Mouse (Mus musculus) forebrain, embryonic 13.5 days (tissue): ENCODE results near the gene Kbtbd6. TPM values are rescaled to one million over a fixed set of nuclear protein-coding genes. Genes with fewer than 3 reads are reported as not detected.
A peak's percentile ranks its signal among the peaks of the same experiment; 100 is the strongest.
"Not testable (repeated sequence)": the region's sequence is repeated elsewhere in the genome, so short reads cannot be mapped to it uniquely, and the experiment has no call there.

Experiments
- ATAC-seq: fragments of 200-750 bp; cut with Nextera tagmentation; 2 replicates; pipeline ENCODE4 v1.8.0; 2017
- H3K27ac ChIP-seq: fragments of 300-500 bp; sonication (generic); 2 replicates; pipeline ENCODE4 v1.5.1; 2015; ENCODE audit warnings: inconsistent platforms, mild to moderate bottlenecking, moderate library complexity
- H3K27me3 ChIP-seq: fragments of 300-500 bp; sonication (generic); 2 replicates; pipeline ENCODE4 v1.6.1; 2015; ENCODE audit warnings: mild to moderate bottlenecking, inconsistent platforms
- H3K36me3 ChIP-seq: fragments of 300-500 bp; sonication (generic); 2 replicates; pipeline ENCODE4 v1.6.1; 2015; ENCODE audit warnings: mild to moderate bottlenecking, inconsistent platforms; ENCODE audit not compliant: poor library complexity, severe bottlenecking
- H3K4me1 ChIP-seq: fragments of 300-500 bp; sonication (generic); 2 replicates; pipeline ENCODE4 v1.6.1; 2015; ENCODE audit warnings: inconsistent platforms
- H3K4me2 ChIP-seq: fragments of 300-500 bp; sonication (generic); 2 replicates; pipeline ENCODE4 v1.6.1; 2015; ENCODE audit warnings: inconsistent platforms, mild to moderate bottlenecking, moderate library complexity
- H3K4me3 ChIP-seq: fragments of 300-500 bp; sonication (generic); 2 replicates; pipeline ENCODE4 v1.5.1; 2015; ENCODE audit warnings: mild to moderate bottlenecking, inconsistent platforms
- H3K9ac ChIP-seq: fragments of 300-500 bp; sonication (generic); 2 replicates; pipeline ENCODE4 v1.6.1; 2015; ENCODE audit warnings: mild to moderate bottlenecking, inconsistent platforms
- H3K9me3 ChIP-seq: fragments of 300-500 bp; sonication (generic); replicated peaks from 2 replicates; pipeline ENCODE4 v1.6.1; 2016; ENCODE audit warnings: inconsistent platforms
- WGBS: fragments of 180-500 bp; shearing (Covaris S2); methylation state at CpG from one replicate; pipeline ENCODE4 v1.1.7; 2015; 5-methylcytosine and 5-hydroxymethylcytosine counted together
- polyA plus RNA-seq: library from polyadenylated mRNA; unstranded; fragments of >200 nt; fragmentation: Nextera tagmentation; extraction: Ambion mirVana; gene quantifications from 2 replicates; pipeline ENCODE4 v1.2.1, GENCODE M21; 2015

Kbtbd6 gene
- polyA plus RNA-seq = 4.4 and 5.4 TPM in 2 replicates

- Histone ChIP-seq H3K4me2 (peak within 1 kb of the TSS; percentile 67), H3K27ac (peak within 1 kb of the TSS; percentile 32; the same call in 1 of the 2 replicates), H3K4me3 (peak within 1 kb of the TSS; percentile 53), H3K9ac (peak within 1 kb of the TSS; percentile 68)
- not testable (repeated sequence) for H3K27me3 ChIP-seq, H3K4me1 ChIP-seq, H3K9me3 ChIP-seq, H3K36me3 ChIP-seq
- ATAC-seq = peak; percentile 93
- 23% methylated on average over 36 of the region's 89 CpGs for WGBS
Measured at GRCm38 (mm10) chr14:79451681-79452590, at the start of gene Kbtbd6. TSS of gene Kbtbd6 (plus strand) at chr14:79451835.

- WGBS = 82% methylated on average over 2 of the region's 2 CpGs
- Histone ChIP-seq H3K4me3 (no peak overlapping the region), H3K36me3 (peaks cover 32% of the 10 kb centered on the region), H3K27me3 (no peaks in the 10 kb centered on the region), H3K9me3 (no peaks in the 10 kb centered on the region), H3K9ac (no peak overlapping the region), H3K27ac (no peak overlapping the region), H3K4me1 (no peaks in the 10 kb centered on the region), H3K4me2 (no peak overlapping the region)
- ATAC-seq = no peak
Measured at GRCm38 (mm10) chr14:79407641-79408040, 44.0 kb upstream of the Kbtbd6 start.

GRCm38 (mm10) chr14:79409278-79409830 lies 42.3 kb upstream of the Kbtbd6 start:
- no peak overlapping the region for H3K27ac ChIP-seq
- H3K27me3 ChIP-seq = no peaks in the 10 kb centered on the region
- no peak overlapping the region for H3K4me3 ChIP-seq
- H3K4me1 ChIP-seq = no peaks in the 10 kb centered on the region
- H3K9ac ChIP-seq = no peak overlapping the region
- no peaks in the 10 kb centered on the region for H3K9me3 ChIP-seq
- H3K4me2 ChIP-seq = no peak overlapping the region
- 94% methylated on average over 6 of the region's 6 CpGs for WGBS
- ATAC-seq = no peak
- H3K36me3 ChIP-seq = peaks cover 29% of the 10 kb centered on the region

GRCm38 (mm10) chr14:79410662-79411061 lies 41.0 kb upstream of the Kbtbd6 start:
- ATAC-seq = no peak
- WGBS = 78% methylated on average over 2 of the region's 2 CpGs
- no peaks in the 10 kb centered on the region for H3K27me3 ChIP-seq
- H3K9ac ChIP-seq = no peak overlapping the region
- no peak overlapping the region for H3K4me2 ChIP-seq
- no peak overlapping the region for H3K27ac ChIP-seq
- no peak overlapping the region for H3K4me3 ChIP-seq
- peaks cover 29% of the 10 kb centered on the region for H3K36me3 ChIP-seq
- H3K9me3 ChIP-seq = no peaks in the 10 kb centered on the region
- H3K4me1 ChIP-seq = no peaks in the 10 kb centered on the region

GRCm38 (mm10) chr14:79413121-79413520 lies 38.5 kb upstream of the Kbtbd6 start:
- WGBS = 84% methylated on average over 6 of the region's 6 CpGs
- H3K4me2 ChIP-seq = no peak overlapping the region
- H3K36me3 ChIP-seq = peaks cover 28% of the 10 kb centered on the region
- H3K9ac ChIP-seq = no peak overlapping the region
- no peaks in the 10 kb centered on the region for H3K9me3 ChIP-seq
- H3K27ac ChIP-seq = no peak overlapping the region
- H3K27me3 ChIP-seq = no peaks in the 10 kb centered on the region
- no peaks in the 10 kb centered on the region for H3K4me1 ChIP-seq
- ATAC-seq = no peak
- H3K4me3 ChIP-seq = no peak overlapping the region

GRCm38 (mm10) chr14:79420083-79420685 lies 31.5 kb upstream of the Kbtbd6 start:
- H3K4me1 ChIP-seq = no peaks in the 10 kb centered on the region
- H3K9me3 ChIP-seq = no peaks in the 10 kb centered on the region
- no peak overlapping the region for H3K4me3 ChIP-seq
- WGBS = 67% methylated on average over 20 of the region's 20 CpGs
- peaks cover 20% of the 10 kb centered on the region; the same call in 1 of the 2 replicates for H3K36me3 ChIP-seq
- no peak overlapping the region for H3K9ac ChIP-seq
- no peak overlapping the region for H3K4me2 ChIP-seq
- no peaks in the 10 kb centered on the region for H3K27me3 ChIP-seq
- H3K27ac ChIP-seq = no peak overlapping the region
- no peak for ATAC-seq

GRCm38 (mm10) chr14:79425979-79426729 lies 25.5 kb upstream of the Kbtbd6 start, which contains the start of gene Kbtbd7:
TSS of gene Kbtbd7 (plus strand) at chr14:79426511.
- peak within 1 kb of the TSS; percentile 73 for H3K27ac ChIP-seq
- H3K4me2 ChIP-seq = peak within 1 kb of the TSS; percentile 51
- peaks cover 14% of the 10 kb centered on the region for H3K9me3 ChIP-seq
- peaks cover 3% of the 10 kb centered on the region; the same call in 1 of the 2 replicates for H3K4me1 ChIP-seq
- WGBS = under 1% methylated on average over 38 of the region's 44 CpGs
- ATAC-seq = peak; percentile 100
- H3K9ac ChIP-seq = peak within 1 kb of the TSS; percentile 75
- H3K4me3 ChIP-seq = peak within 1 kb of the TSS; percentile 59
- no peaks in the 10 kb centered on the region for H3K27me3 ChIP-seq
- peaks cover 13% of the 10 kb centered on the region for H3K36me3 ChIP-seq

GRCm38 (mm10) chr14:79426730-79427365 lies 24.8 kb upstream of the Kbtbd6 start:
- Histone ChIP-seq H3K27ac (peak overlapping the region; percentile 73), H3K9me3 (peaks cover 14% of the 10 kb centered on the region), H3K36me3 (peaks cover 18% of the 10 kb centered on the region), H3K4me2 (peak overlapping the region; percentile 51), H3K4me3 (peak overlapping the region; percentile 59), H3K9ac (peak overlapping the region; percentile 75)
- not testable (repeated sequence) for H3K27me3 ChIP-seq, H3K4me1 ChIP-seq
- peak; percentile 31 for ATAC-seq
- 67% methylated on average over 12 of the region's 59 CpGs for WGBS

GRCm38 (mm10) chr14:79434068-79434467 lies 17.6 kb upstream of the Kbtbd6 start:
- no peak for ATAC-seq
- Histone ChIP-seq H3K27ac (no peak overlapping the region), H3K9ac (no peak overlapping the region), H3K27me3 (no peaks in the 10 kb centered on the region), H3K4me1 (no peaks in the 10 kb centered on the region), H3K4me3 (no peak overlapping the region), H3K4me2 (no peak overlapping the region), H3K36me3 (0 out of 2 replicates have a peak, but pooled peaks cover 4% of the 10 kb centered on the region), H3K9me3 (no peaks in the 10 kb centered on the region; the same call in 1 of the 2 replicates)
- WGBS = 93% methylated on average over 1 of the region's 1 CpGs

GRCm38 (mm10) chr14:79440655-79441054 lies 11.0 kb upstream of the Kbtbd6 start:
- WGBS = 93% methylated on average over 2 of the region's 2 CpGs
- Histone ChIP-seq H3K36me3 (no peaks in the 10 kb centered on the region), H3K27me3 (no peaks in the 10 kb centered on the region), H3K4me2 (no peak overlapping the region), H3K9me3 (0 out of 2 replicates have a peak, but pooled peaks cover 3% of the 10 kb centered on the region), H3K4me3 (no peak overlapping the region), H3K4me1 (peaks cover 15% of the 10 kb centered on the region), H3K9ac (no peak overlapping the region), H3K27ac (no peak overlapping the region)
- no peak for ATAC-seq

GRCm38 (mm10) chr14:79441441-79441840 lies 10.2 kb upstream of the Kbtbd6 start:
- no peaks in the 10 kb centered on the region for H3K36me3 ChIP-seq
- H3K4me1 ChIP-seq = peaks cover 19% of the 10 kb centered on the region
- H3K27ac ChIP-seq = no peak overlapping the region
- no peak overlapping the region for H3K4me2 ChIP-seq
- no peak overlapping the region for H3K9ac ChIP-seq
- H3K27me3 ChIP-seq = no peaks in the 10 kb centered on the region
- no peak for ATAC-seq
- 90% methylated on average over 5 of the region's 5 CpGs for WGBS
- H3K4me3 ChIP-seq = no peak overlapping the region
- H3K9me3 ChIP-seq = 0 out of 2 replicates have a peak, but pooled peaks cover 3% of the 10 kb centered on the region
